Mouse (Mus musculus): Measurements from ENCODE around the gene Zfp831. TPM values are rescaled to one million over a fixed set of nuclear protein-coding genes. Genes with fewer than 3 reads are reported as not detected.

Zfp831 gene
- not detected in 2 replicates for polyA plus RNA-seq (2014; fragmentation: Nextera tagmentation; extraction: Ambion mirVana)

DNA sequence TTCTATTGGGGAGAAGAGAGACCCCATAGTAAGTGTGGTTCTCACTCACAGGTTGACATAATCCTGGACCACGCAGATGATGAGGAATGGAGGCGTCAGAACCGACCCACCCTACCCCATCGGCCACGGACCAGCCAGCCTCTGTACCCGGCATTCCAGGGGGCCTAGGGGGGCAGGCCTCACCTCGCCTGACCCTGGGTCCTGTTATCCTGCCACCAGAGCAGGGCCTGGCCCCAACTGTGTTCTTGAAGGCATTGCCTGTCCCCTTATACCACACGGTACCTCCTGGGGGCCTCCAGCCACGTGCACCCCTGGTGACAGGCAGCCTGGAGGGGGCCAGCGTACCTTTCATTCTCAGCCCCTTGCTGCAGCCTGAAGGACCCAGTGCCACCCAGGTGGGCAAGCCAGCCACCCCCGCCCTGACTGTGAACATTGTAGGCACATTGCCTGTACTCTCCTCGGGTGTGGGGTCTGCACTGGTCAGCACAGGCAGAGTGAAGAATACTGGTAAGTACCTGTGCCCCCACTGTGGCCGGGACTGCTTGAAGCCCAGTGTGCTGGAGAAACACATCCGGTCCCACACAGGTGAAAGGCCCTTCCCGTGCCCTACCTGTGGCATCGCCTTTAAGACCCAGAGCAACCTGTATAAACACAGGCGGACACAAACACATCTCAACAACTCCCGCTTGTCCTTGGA is at the start of gene Zfp831:
Gene Zfp831, plus strand, starts transcription at position 87 of the 697 bp plus-strand sequence.
- 85% methylated on average over 18 of the region's 18 CpGs for WGBS
- no peak for ATAC-seq (ENCODE audit: low FRiP score, low TSS enrichment)

DNA sequence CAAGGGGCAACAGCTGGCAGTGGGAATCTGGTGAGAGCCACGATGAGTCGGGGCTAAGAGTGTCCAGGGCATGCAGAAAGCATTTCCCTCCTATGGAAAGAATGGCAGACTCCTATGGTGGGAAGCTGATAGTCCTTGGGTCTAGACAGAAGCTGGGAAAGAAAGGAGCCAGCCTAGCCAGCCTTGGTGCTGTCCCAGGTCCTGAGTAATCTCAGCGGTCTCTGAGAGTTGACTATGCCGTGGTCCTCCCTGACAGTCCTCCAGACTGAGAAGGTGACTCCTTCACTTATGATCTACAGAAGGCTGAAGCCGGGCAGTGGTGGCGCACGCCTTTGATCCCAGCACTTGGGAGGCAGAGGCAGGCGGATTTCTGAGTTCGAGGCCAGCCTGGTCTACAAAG is 48.4 kb upstream of the Zfp831 start:
- Histone ChIP-seq H3K27ac (ENCODE audit: low read depth, low read length) (no peak overlapping the region), H3K4me1 (ENCODE audit: control insufficient read depth, insufficient read depth, low read length) (no peaks in the 10 kb centered on the region), H3K27me3 (ENCODE audit: control insufficient read depth, insufficient read depth, low read length) (no peaks in the 10 kb centered on the region), H3K4me3 (ENCODE audit: low read length) (no peak overlapping the region), H3K9ac (ENCODE audit: low read depth, low read length) (no peak overlapping the region), H3K4me2 (replicated peaks; ENCODE audit: low read depth, low read length) (no peak overlapping the region), H3K9me3 (ENCODE audit: control insufficient read depth, low read length) (no peaks in the 10 kb centered on the region), H3K36me3 (ENCODE audit: control insufficient read depth, insufficient read depth, low read length) (no peaks in the 10 kb centered on the region)
- WGBS, result 77% methylated on average over 9 of the region's 9 CpGs
- no peak for ATAC-seq (ENCODE audit: low FRiP score, low TSS enrichment)

More for the DNA sequence above, at the start of gene Zfp831:
- Histone ChIP-seq H3K4me2 (replicated peaks; ENCODE audit: low read depth, low read length) (no peak within 1 kb of the TSS), H3K27me3 (ENCODE audit: control insufficient read depth, insufficient read depth, low read length) (no peaks in the 10 kb centered on the region), H3K27ac (ENCODE audit: low read depth, low read length) (no peak within 1 kb of the TSS), H3K36me3 (ENCODE audit: control insufficient read depth, insufficient read depth, low read length) (no peaks in the 10 kb centered on the region), H3K9me3 (ENCODE audit: control insufficient read depth, low read length) (no peaks in the 10 kb centered on the region), H3K4me1 (ENCODE audit: control insufficient read depth, insufficient read depth, low read length) (no peaks in the 10 kb centered on the region), H3K4me3 (ENCODE audit: low read length) (no peak within 1 kb of the TSS), H3K9ac (ENCODE audit: low read depth, low read length) (no peak within 1 kb of the TSS)

DNA sequence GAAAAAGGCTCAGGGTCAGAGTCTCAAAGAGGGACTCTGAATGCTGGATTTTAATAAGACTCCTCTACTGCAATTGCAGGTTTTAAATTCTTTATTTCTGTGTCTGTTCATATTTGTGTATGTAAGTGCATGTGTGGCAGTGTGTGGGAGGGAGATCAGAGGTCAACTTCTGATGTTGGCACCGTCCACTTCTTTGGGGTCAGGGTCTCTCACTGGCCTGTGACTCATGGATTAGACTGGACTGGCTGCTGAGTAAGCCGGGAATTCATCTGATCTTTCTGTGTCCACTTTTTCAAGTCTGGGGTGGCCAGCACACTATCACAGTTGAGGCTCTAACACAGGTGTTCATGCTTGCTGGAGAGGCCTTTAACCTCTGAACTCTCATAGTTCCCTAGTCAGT is 47.7 kb upstream of the Zfp831 start:
- Histone ChIP-seq H3K9me3 (ENCODE audit: control insufficient read depth, low read length) (no peaks in the 10 kb centered on the region), H3K4me3 (ENCODE audit: low read length) (no peak overlapping the region), H3K4me2 (replicated peaks; ENCODE audit: low read depth, low read length) (no peak overlapping the region), H3K4me1 (ENCODE audit: control insufficient read depth, insufficient read depth, low read length) (no peaks in the 10 kb centered on the region), H3K27me3 (ENCODE audit: control insufficient read depth, insufficient read depth, low read length) (no peaks in the 10 kb centered on the region), H3K36me3 (ENCODE audit: control insufficient read depth, insufficient read depth, low read length) (no peaks in the 10 kb centered on the region), H3K27ac (ENCODE audit: low read depth, low read length) (no peak overlapping the region), H3K9ac (ENCODE audit: low read depth, low read length) (no peak overlapping the region)
- WGBS, result 74% methylated on average over 2 of the region's 2 CpGs
- no peak for ATAC-seq (ENCODE audit: low FRiP score, low TSS enrichment)

DNA sequence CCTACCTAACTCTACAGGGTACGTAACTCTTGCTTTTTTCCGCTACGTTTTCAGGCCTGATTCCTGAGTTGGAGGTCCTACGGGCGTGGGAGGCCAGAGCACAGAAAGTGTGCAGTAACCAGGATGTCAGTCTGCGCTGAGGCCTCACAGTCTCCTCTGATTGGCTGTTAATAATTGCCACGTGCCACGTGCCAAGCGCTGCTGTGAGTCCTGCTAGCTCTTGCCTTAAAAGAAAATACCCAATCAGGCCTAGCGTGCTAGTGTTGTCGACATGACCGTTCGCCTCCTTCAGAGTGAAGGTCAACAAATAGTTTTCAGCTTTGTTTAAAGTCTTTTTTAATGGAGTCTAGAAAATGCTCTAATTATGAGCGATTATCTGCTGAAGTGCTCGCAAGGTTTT is 46.9 kb upstream of the Zfp831 start:
- Histone ChIP-seq H3K9ac (ENCODE audit: low read depth, low read length) (no peak overlapping the region), H3K4me1 (ENCODE audit: control insufficient read depth, insufficient read depth, low read length) (no peaks in the 10 kb centered on the region), H3K36me3 (ENCODE audit: control insufficient read depth, insufficient read depth, low read length) (no peaks in the 10 kb centered on the region), H3K4me3 (ENCODE audit: low read length) (no peak overlapping the region), H3K4me2 (replicated peaks; ENCODE audit: low read depth, low read length) (no peak overlapping the region), H3K27ac (ENCODE audit: low read depth, low read length) (no peak overlapping the region), H3K9me3 (ENCODE audit: control insufficient read depth, low read length) (no peaks in the 10 kb centered on the region), H3K27me3 (ENCODE audit: control insufficient read depth, insufficient read depth, low read length) (no peaks in the 10 kb centered on the region)
- ATAC-seq (ENCODE audit: low FRiP score, low TSS enrichment), result no peak
- WGBS, result 85% methylated on average over 15 of the region's 15 CpGs

DNA sequence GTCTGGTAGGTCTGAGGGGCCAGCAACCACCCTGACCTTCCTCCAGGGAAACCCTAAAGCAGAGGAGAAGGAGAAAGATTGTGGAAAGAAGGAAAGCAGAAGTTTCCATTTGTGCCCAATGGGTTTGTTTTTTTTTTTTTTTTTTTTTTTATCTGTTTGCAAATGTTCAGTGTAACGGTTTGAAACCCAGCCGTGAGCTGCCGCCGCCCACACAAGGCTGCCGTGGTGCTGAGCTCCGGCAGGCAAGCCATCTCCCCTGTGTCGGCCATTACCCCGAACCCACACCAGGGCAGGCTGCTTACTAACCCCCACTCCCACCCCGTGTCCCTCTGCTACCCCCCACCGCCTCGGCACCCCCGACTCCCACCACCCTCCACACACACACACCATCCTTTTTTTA is 44.9 kb upstream of the Zfp831 start:
- no peaks in the 10 kb centered on the region for H3K9me3 ChIP-seq (ENCODE audit: control insufficient read depth, low read length)
- H3K27ac ChIP-seq (ENCODE audit: low read depth, low read length), result no peak overlapping the region
- H3K27me3 ChIP-seq (ENCODE audit: control insufficient read depth, insufficient read depth, low read length), result no peaks in the 10 kb centered on the region
- H3K9ac ChIP-seq (ENCODE audit: low read depth, low read length), result no peak overlapping the region
- H3K36me3 ChIP-seq (ENCODE audit: control insufficient read depth, insufficient read depth, low read length), result no peaks in the 10 kb centered on the region
- 40% methylated on average over 12 of the region's 12 CpGs for WGBS
- H3K4me1 ChIP-seq (ENCODE audit: control insufficient read depth, insufficient read depth, low read length), result no peaks in the 10 kb centered on the region
- H3K4me2 ChIP-seq (replicated peaks; ENCODE audit: low read depth, low read length), result no peak overlapping the region
- H3K4me3 ChIP-seq (ENCODE audit: low read length), result no peak overlapping the region
- ATAC-seq (ENCODE audit: low FRiP score, low TSS enrichment), result no peak

DNA sequence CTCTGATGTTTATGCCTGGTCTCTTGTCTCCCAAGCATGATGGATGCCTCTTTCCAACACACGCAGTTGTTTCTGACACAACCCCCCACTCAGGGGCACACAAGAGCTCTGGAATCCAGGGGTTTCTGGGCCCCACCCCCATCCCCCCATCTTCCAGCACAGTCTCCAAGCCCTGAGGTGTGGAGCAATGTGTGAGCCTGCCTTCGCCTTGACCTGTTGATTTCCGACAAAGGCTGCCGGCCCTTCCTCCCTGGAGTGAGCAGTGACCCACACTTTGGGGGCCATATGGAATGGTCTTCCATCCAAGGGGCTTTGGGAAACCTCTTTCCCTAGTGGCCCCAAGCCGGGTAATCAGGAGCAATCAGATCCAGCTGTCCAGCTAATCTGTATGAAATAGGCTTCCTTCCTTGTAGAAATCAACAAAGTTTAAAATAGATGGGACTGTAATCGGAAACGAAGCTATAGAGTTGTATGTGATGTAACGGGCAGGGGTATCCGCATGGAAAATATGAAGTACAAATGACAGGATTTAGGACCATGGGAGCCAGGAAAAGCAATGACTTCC is 44.2 kb upstream of the Zfp831 start:
- Histone ChIP-seq H3K4me1 (ENCODE audit: control insufficient read depth, insufficient read depth, low read length) (no peaks in the 10 kb centered on the region), H3K27me3 (ENCODE audit: control insufficient read depth, insufficient read depth, low read length) (no peaks in the 10 kb centered on the region), H3K36me3 (ENCODE audit: control insufficient read depth, insufficient read depth, low read length) (no peaks in the 10 kb centered on the region), H3K4me3 (ENCODE audit: low read length) (no peak overlapping the region), H3K4me2 (replicated peaks; ENCODE audit: low read depth, low read length) (no peak overlapping the region), H3K27ac (ENCODE audit: low read depth, low read length) (no peak overlapping the region), H3K9me3 (ENCODE audit: control insufficient read depth, low read length) (no peaks in the 10 kb centered on the region), H3K9ac (ENCODE audit: low read depth, low read length) (no peak overlapping the region)
- 75% methylated on average over 9 of the region's 9 CpGs for WGBS
- no peak for ATAC-seq (ENCODE audit: low FRiP score, low TSS enrichment)

DNA sequence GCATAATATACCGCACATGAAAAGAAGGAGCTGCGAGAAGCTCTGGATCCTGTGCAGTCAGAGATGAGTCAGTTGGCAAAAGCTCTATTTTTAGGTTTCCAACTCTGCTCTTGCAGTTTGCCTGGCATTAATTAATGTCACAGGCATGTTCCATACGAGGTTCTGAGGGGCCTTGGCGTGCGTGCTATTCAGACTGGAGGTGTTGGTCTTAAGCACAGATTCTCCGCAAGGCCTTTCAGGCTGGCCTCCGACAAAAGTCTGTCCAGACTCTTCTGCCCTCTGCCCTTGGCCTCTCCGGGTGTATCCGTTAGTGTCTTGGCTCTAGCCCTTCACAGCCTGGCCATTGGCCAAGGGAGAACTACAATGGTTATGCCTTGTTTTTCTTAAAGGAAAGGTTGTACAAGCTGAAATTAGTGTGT is 43.5 kb upstream of the Zfp831 start:
- WGBS, result 69% methylated on average over 9 of the region's 9 CpGs
- Histone ChIP-seq H3K9me3 (ENCODE audit: control insufficient read depth, low read length) (no peaks in the 10 kb centered on the region), H3K4me1 (ENCODE audit: control insufficient read depth, insufficient read depth, low read length) (no peaks in the 10 kb centered on the region), H3K27ac (ENCODE audit: low read depth, low read length) (no peak overlapping the region), H3K27me3 (ENCODE audit: control insufficient read depth, insufficient read depth, low read length) (no peaks in the 10 kb centered on the region), H3K9ac (ENCODE audit: low read depth, low read length) (no peak overlapping the region), H3K4me2 (replicated peaks; ENCODE audit: low read depth, low read length) (no peak overlapping the region), H3K4me3 (ENCODE audit: low read length) (no peak overlapping the region), H3K36me3 (ENCODE audit: control insufficient read depth, insufficient read depth, low read length) (no peaks in the 10 kb centered on the region)
- peak; percentile 36; the same call in 1 of the 2 replicates for ATAC-seq (ENCODE audit: low FRiP score, low TSS enrichment)

DNA sequence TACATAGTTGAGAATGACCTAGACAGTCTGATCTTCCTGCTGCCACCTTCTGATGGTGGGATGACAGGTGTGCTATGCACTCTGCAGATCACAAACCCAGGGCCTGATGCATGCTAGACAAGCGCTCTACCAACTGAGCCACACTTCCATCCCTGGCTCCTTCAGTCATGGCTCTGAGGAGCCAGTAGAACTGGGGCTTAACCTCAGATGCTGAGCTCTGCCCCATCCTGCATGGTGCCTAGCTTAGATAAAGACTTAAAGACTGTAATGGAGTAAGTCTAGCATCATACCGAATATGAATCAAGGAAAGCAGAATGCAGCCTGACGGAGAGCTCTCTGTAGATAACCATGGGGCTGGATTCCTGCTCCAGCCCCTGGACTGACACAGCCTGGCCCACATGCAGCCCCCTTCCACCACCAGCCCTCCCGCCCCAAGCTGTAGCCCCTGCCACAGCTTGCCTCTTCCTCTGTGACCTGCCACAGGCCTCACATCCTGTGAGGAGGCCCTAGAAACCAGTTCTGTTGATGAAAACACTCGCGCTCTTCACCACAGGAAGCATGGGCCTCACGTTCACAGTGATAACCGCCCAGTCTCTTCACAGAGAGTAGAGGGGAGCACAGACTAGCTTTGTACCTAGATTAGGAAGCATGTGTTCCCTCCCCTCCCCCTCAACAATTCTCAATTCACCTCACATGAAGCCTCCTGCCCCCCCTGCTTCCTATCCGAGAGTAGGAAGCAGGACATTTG is 41.2 kb upstream of the Zfp831 start:
- Histone ChIP-seq H3K4me1 (ENCODE audit: control insufficient read depth, insufficient read depth, low read length) (no peaks in the 10 kb centered on the region), H3K27ac (ENCODE audit: low read depth, low read length) (no peak overlapping the region; the same call in 1 of the 2 replicates), H3K4me2 (replicated peaks; ENCODE audit: low read depth, low read length) (no peak overlapping the region), H3K36me3 (ENCODE audit: control insufficient read depth, insufficient read depth, low read length) (no peaks in the 10 kb centered on the region), H3K9me3 (ENCODE audit: control insufficient read depth, low read length) (no peaks in the 10 kb centered on the region), H3K27me3 (ENCODE audit: control insufficient read depth, insufficient read depth, low read length) (no peaks in the 10 kb centered on the region), H3K9ac (ENCODE audit: low read depth, low read length) (no peak overlapping the region), H3K4me3 (ENCODE audit: low read length) (no peak overlapping the region)
- WGBS, result 74% methylated on average over 9 of the region's 9 CpGs
- no peak for ATAC-seq (ENCODE audit: low FRiP score, low TSS enrichment)

DNA sequence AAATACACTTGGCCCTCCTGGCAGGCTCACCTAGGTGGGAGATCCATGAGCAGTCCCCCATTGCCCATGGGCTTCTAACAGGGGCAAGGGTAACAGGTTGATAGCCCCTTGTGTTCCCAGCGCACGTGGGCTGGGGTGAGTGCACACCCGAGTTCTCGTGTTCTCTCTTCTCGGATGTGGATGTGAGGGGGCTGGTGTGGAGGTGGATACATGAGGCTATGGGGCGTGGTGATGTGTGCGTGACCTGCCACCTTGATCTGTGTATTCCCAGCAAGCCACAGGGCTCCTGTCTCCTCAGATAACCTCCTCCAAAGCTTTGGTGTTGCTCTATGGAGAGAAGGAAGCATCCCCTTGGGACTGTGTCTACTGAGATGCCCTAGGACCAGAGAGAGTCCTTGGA is 40.0 kb upstream of the Zfp831 start:
- H3K4me1 ChIP-seq (ENCODE audit: control insufficient read depth, insufficient read depth, low read length), result no peaks in the 10 kb centered on the region
- H3K9me3 ChIP-seq (ENCODE audit: control insufficient read depth, low read length), result no peaks in the 10 kb centered on the region
- no peak overlapping the region for H3K9ac ChIP-seq (ENCODE audit: low read depth, low read length)
- H3K36me3 ChIP-seq (ENCODE audit: control insufficient read depth, insufficient read depth, low read length), result no peaks in the 10 kb centered on the region
- no peak overlapping the region for H3K27ac ChIP-seq (ENCODE audit: low read depth, low read length)
- no peaks in the 10 kb centered on the region for H3K27me3 ChIP-seq (ENCODE audit: control insufficient read depth, insufficient read depth, low read length)
- no peak for ATAC-seq (ENCODE audit: low FRiP score, low TSS enrichment)
- 88% methylated on average over 7 of the region's 7 CpGs for WGBS
- no peak overlapping the region for H3K4me2 ChIP-seq (replicated peaks; ENCODE audit: low read depth, low read length)
- no peak overlapping the region for H3K4me3 ChIP-seq (ENCODE audit: low read length)

Data from kidney, embryonic 14.5 days (tissue).